Mouse (Mus musculus) limb, embryonic 11.5 days (tissue): ENCODE data around the gene Ube2e2. TPM values are rescaled to one million over a fixed set of nuclear protein-coding genes. Genes with fewer than 3 reads are reported as not detected.
A peak's percentile ranks its signal among the peaks of the same experiment; 100 is the strongest.

ENCODE experiments used
- ATAC-seq: fragments of 200-750 bp; cut with Nextera tagmentation; 2 replicates; pipeline ENCODE4 v1.8.0; 2017; ENCODE audit warnings: low read depth; ENCODE audit not compliant: insufficient number of reproducible peaks, low FRiP score, low TSS enrichment
- DNase-seq: peaks from one replicate; pipeline ENCODE4 v3.0.0-alpha.2; 2015; ENCODE audit warnings: low spot score
- H3K27ac ChIP-seq: fragments of 300-500 bp; sonication (generic); replicated peaks from 2 replicates; pipeline ENCODE4 v1.5.1; 2014; ENCODE audit warnings: low read depth, mild to moderate bottlenecking, low read length
- H3K27me3 ChIP-seq: fragments of 300-500 bp; sonication (generic); 2 replicates; pipeline ENCODE4 v1.6.1; 2014; ENCODE audit warnings: mild to moderate bottlenecking, low read length, mixed read lengths; ENCODE audit not compliant: control insufficient read depth, insufficient read depth
- H3K36me3 ChIP-seq: fragments of 300-500 bp; sonication (generic); 2 replicates; pipeline ENCODE4 v1.6.1; 2014; ENCODE audit warnings: mild to moderate bottlenecking, low read length, moderate library complexity, mixed read lengths; ENCODE audit not compliant: control insufficient read depth, insufficient read depth
- H3K4me1 ChIP-seq: fragments of 300-500 bp; sonication (generic); 2 replicates; pipeline ENCODE4 v1.6.1; 2014; ENCODE audit warnings: low read length, mixed read lengths; ENCODE audit not compliant: control insufficient read depth, insufficient read depth
- H3K4me2 ChIP-seq: fragments of 300-500 bp; sonication (generic); 2 replicates; pipeline ENCODE4 v1.6.1; 2014; ENCODE audit warnings: low read depth, mild to moderate bottlenecking, moderate library complexity; ENCODE audit not compliant: severe bottlenecking
- H3K4me3 ChIP-seq: fragments of 300-500 bp; sonication (generic); 2 replicates; pipeline ENCODE4 v1.5.1; 2014; ENCODE audit warnings: low read depth, low read length
- H3K9ac ChIP-seq: fragments of 300-500 bp; sonication (generic); 2 replicates; pipeline ENCODE4 v1.6.1; 2014; ENCODE audit warnings: mild to moderate bottlenecking, low read length
- H3K9me3 ChIP-seq: fragments of 300-500 bp; sonication (generic); 2 replicates; pipeline ENCODE4 v1.6.1; 2016; ENCODE audit warnings: low read length; ENCODE audit not compliant: control insufficient read depth
- WGBS: fragments of 180-500 bp; shearing (Covaris S2); extraction: QIAGEN DNeasy Blood & Tissue Kit; methylation state at CpG from one replicate; pipeline ENCODE4 v1.1.7; 2014; 5-methylcytosine and 5-hydroxymethylcytosine counted together
- polyA plus RNA-seq: library from polyadenylated mRNA; unstranded; fragments of >200 nt; fragmentation: Nextera tagmentation; extraction: Ambion mirVana; gene quantifications from 2 replicates; pipeline ENCODE4 v1.2.1, GENCODE M21; 2014

Ube2e2 gene
- polyA plus RNA-seq, 1 experiment from 2014 or later: 41.9 TPM

- ATAC-seq (no peak), DNase-seq (peak; percentile 18)
- 53% methylated on average over 2 of the region's 2 CpGs for WGBS
- Histone ChIP-seq H3K4me3 (no peak overlapping the region), H3K27me3 (no peaks in the 10 kb centered on the region), H3K27ac (no peak overlapping the region), H3K36me3 (no peaks in the 10 kb centered on the region), H3K9ac (no peak overlapping the region), H3K4me1 (no peaks in the 10 kb centered on the region), H3K9me3 (no peaks in the 10 kb centered on the region), H3K4me2 (no peak overlapping the region)
These were observed 363.2 kb downstream of the Ube2e2 start for GRCm38 (mm10) chr14:18530899-18531298.

DNA sequence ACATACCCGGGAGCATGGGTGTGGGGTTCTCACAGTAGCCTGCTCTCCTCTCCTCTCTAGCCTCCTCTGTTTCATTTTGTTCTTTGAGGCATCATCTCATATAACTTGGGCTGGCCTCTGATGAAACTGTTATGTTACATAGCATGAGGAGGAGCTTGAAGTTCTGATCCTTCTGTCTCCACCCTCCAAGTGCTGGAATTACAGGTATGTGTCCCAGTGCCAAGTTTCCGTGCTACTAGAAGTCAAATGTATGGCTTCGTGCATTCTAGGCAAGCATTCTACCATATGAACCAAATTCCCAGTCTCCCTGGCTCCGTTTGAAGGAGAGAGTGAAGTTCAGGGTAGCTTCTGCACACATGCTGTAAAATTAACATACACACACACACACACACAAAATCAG, 363.6 kb downstream of the Ube2e2 start:
- Histone ChIP-seq H3K9me3 (no peaks in the 10 kb centered on the region), H3K36me3 (no peaks in the 10 kb centered on the region), H3K9ac (no peak overlapping the region), H3K27me3 (no peaks in the 10 kb centered on the region), H3K27ac (no peak overlapping the region), H3K4me2 (no peak overlapping the region), H3K4me1 (no peaks in the 10 kb centered on the region), H3K4me3 (no peak overlapping the region)
- WGBS: 86% methylated on average over 4 of the region's 4 CpGs
- ATAC-seq: no peak
- DNase-seq: peak; percentile 4
